Mouse (Mus musculus): ENCODE measurements around the gene Lsr. TPM values are rescaled to one million over a fixed set of nuclear protein-coding genes. Genes with fewer than 3 reads are reported as not detected.
A peak's percentile ranks its signal among the peaks of the same experiment; 100 is the strongest.

The Lsr gene
- polyA plus RNA-seq, 1 experiment from 2014 or later = 16.0 TPM

- H3K4me1 ChIP-seq = no peaks in the 10 kb centered on the region
- H3K36me3 ChIP-seq = no peaks in the 10 kb centered on the region
- no peak overlapping the region for H3K27ac ChIP-seq (replicated peaks)
- no peak overlapping the region for H3K4me3 ChIP-seq
- no peaks in the 10 kb centered on the region for H3K9me3 ChIP-seq
- no peak overlapping the region for H3K9ac ChIP-seq (replicated peaks)
- 87% methylated on average over 9 of the region's 9 CpGs for WGBS
- H3K27me3 ChIP-seq = no peaks in the 10 kb centered on the region
- no peak for ATAC-seq (replicated peaks)
- no peak overlapping the region for H3K4me2 ChIP-seq (replicated peaks)
These were observed 12.1 kb upstream of the Lsr start for GRCm38 (mm10) chr7:30985357-30985756.

- H3K36me3 ChIP-seq = no peaks in the 10 kb centered on the region
- no peak for ATAC-seq (replicated peaks)
- no peaks in the 10 kb centered on the region for H3K27me3 ChIP-seq
- 94% methylated on average over 4 of the region's 4 CpGs for WGBS
- no peak overlapping the region for H3K27ac ChIP-seq (replicated peaks)
- no peak overlapping the region for H3K9ac ChIP-seq (replicated peaks)
- H3K4me3 ChIP-seq = no peak overlapping the region
- H3K4me1 ChIP-seq = no peaks in the 10 kb centered on the region
- no peak overlapping the region for H3K4me2 ChIP-seq (replicated peaks)
- no peaks in the 10 kb centered on the region for H3K9me3 ChIP-seq
These were observed 8.4 kb upstream of the Lsr start for GRCm38 (mm10) chr7:30981703-30982102.

- H3K27me3 ChIP-seq = peaks cover 11% of the 10 kb centered on the region
- no peak within 1 kb of the TSS for H3K27ac ChIP-seq (replicated peaks)
- peak within 1 kb of the TSS; percentile 33 for H3K9ac ChIP-seq (replicated peaks)
- peaks cover 14% of the 10 kb centered on the region for H3K4me1 ChIP-seq
- under 1% methylated on average over 37 of the region's 37 CpGs for WGBS
- no peaks in the 10 kb centered on the region for H3K9me3 ChIP-seq
- H3K4me3 ChIP-seq = peak within 1 kb of the TSS; percentile 38
- peak within 1 kb of the TSS; percentile 63 for H3K4me2 ChIP-seq (replicated peaks)
- peak; percentile 83 for ATAC-seq (replicated peaks)
- no peaks in the 10 kb centered on the region for H3K36me3 ChIP-seq
These were observed 431 bp upstream of the Lsr start, which contains the start of gene Fam187b for GRCm38 (mm10) chr7:30973501-30974289. Gene Fam187b (plus strand): TSS chr7:30973790.

GRCm38 (mm10) chr7:30972426-30973250 is 626 bp downstream of the Lsr start:
- peaks cover 14% of the 10 kb centered on the region for H3K4me1 ChIP-seq
- H3K36me3 ChIP-seq = no peaks in the 10 kb centered on the region
- ATAC-seq (replicated peaks) = peak; percentile 59
- H3K4me2 ChIP-seq (replicated peaks) = peak overlapping the region; percentile 63
- WGBS = 4% methylated on average over 41 of the region's 41 CpGs
- H3K27ac ChIP-seq (replicated peaks) = no peak overlapping the region
- H3K4me3 ChIP-seq = peak overlapping the region; percentile 38
- H3K9me3 ChIP-seq = no peaks in the 10 kb centered on the region
- H3K9ac ChIP-seq (replicated peaks) = peak overlapping the region; percentile 33
- H3K27me3 ChIP-seq = peaks cover 11% of the 10 kb centered on the region

- Histone ChIP-seq H3K4me1 (peaks cover 14% of the 10 kb centered on the region), H3K9ac (replicated peaks) (no peak overlapping the region), H3K27me3 (peaks cover 11% of the 10 kb centered on the region), H3K4me2 (replicated peaks) (0 out of 2 replicates have a peak overlapping the region, but pooled peaks have one; percentile 63), H3K36me3 (no peaks in the 10 kb centered on the region), H3K9me3 (no peaks in the 10 kb centered on the region), H3K27ac (replicated peaks) (no peak overlapping the region), H3K4me3 (no peak overlapping the region; the same call in 1 of the 2 replicates)
- WGBS = 86% methylated on average over 15 of the region's 15 CpGs
- no peak for ATAC-seq (replicated peaks)
These were observed 1.4 kb downstream of the Lsr start for GRCm38 (mm10) chr7:30971901-30972300.

GRCm38 (mm10) chr7:30969174-30969573 is 4.1 kb downstream of the Lsr start:
- Histone ChIP-seq H3K4me2 (replicated peaks) (no peak overlapping the region), H3K27ac (replicated peaks) (no peak overlapping the region), H3K9ac (replicated peaks) (no peak overlapping the region), H3K36me3 (no peaks in the 10 kb centered on the region), H3K4me1 (peaks cover 14% of the 10 kb centered on the region), H3K9me3 (no peaks in the 10 kb centered on the region), H3K27me3 (peaks cover 11% of the 10 kb centered on the region), H3K4me3 (no peak overlapping the region)
- ATAC-seq (replicated peaks) = no peak
- WGBS = 88% methylated on average over 4 of the region's 4 CpGs

- ATAC-seq (replicated peaks) = no peak
- Histone ChIP-seq H3K27ac (replicated peaks) (no peak overlapping the region), H3K9me3 (no peaks in the 10 kb centered on the region), H3K36me3 (no peaks in the 10 kb centered on the region), H3K4me3 (no peak overlapping the region), H3K9ac (replicated peaks) (no peak overlapping the region), H3K4me1 (peaks cover 8% of the 10 kb centered on the region), H3K4me2 (replicated peaks) (no peak overlapping the region), H3K27me3 (peaks cover 7% of the 10 kb centered on the region)
- WGBS = 93% methylated on average over 8 of the region's 8 CpGs
These were observed 4.7 kb downstream of the Lsr start for GRCm38 (mm10) chr7:30968611-30969010.

- Histone ChIP-seq H3K27ac (replicated peaks) (no peak overlapping the region), H3K4me1 (no peaks in the 10 kb centered on the region), H3K9ac (replicated peaks) (no peak overlapping the region), H3K4me2 (replicated peaks) (no peak overlapping the region), H3K9me3 (no peaks in the 10 kb centered on the region), H3K4me3 (no peak overlapping the region), H3K36me3 (no peaks in the 10 kb centered on the region), H3K27me3 (no peaks in the 10 kb centered on the region)
- ATAC-seq (replicated peaks) = no peak
- 78% methylated on average over 3 of the region's 3 CpGs for WGBS
These were observed 6.6 kb downstream of the Lsr start for GRCm38 (mm10) chr7:30966657-30967056.

GRCm38 (mm10) chr7:30965677-30966076 is 7.6 kb downstream of the Lsr start:
- H3K9ac ChIP-seq (replicated peaks) = no peak overlapping the region
- no peaks in the 10 kb centered on the region for H3K4me1 ChIP-seq
- no peaks in the 10 kb centered on the region for H3K9me3 ChIP-seq
- H3K4me3 ChIP-seq = no peak overlapping the region
- 70% methylated on average over 14 of the region's 14 CpGs for WGBS
- no peaks in the 10 kb centered on the region for H3K36me3 ChIP-seq
- no peak overlapping the region for H3K4me2 ChIP-seq (replicated peaks)
- no peaks in the 10 kb centered on the region for H3K27me3 ChIP-seq
- no peak for ATAC-seq (replicated peaks)
- H3K27ac ChIP-seq (replicated peaks) = no peak overlapping the region

- no peak for ATAC-seq (replicated peaks)
- no peak overlapping the region for H3K4me3 ChIP-seq
- no peaks in the 10 kb centered on the region for H3K4me1 ChIP-seq
- H3K27ac ChIP-seq (replicated peaks) = no peak overlapping the region
- no peak overlapping the region for H3K9ac ChIP-seq (replicated peaks)
- H3K36me3 ChIP-seq = no peaks in the 10 kb centered on the region
- no peaks in the 10 kb centered on the region for H3K9me3 ChIP-seq
- no peaks in the 10 kb centered on the region for H3K27me3 ChIP-seq
- H3K4me2 ChIP-seq (replicated peaks) = no peak overlapping the region
- 92% methylated on average over 7 of the region's 7 CpGs for WGBS
These were observed 8.9 kb downstream of the Lsr start for GRCm38 (mm10) chr7:30964366-30964765.

- no peaks in the 10 kb centered on the region for H3K36me3 ChIP-seq
- no peak overlapping the region for H3K4me2 ChIP-seq (replicated peaks)
- no peak overlapping the region for H3K9ac ChIP-seq (replicated peaks)
- 94% methylated on average over 5 of the region's 5 CpGs for WGBS
- H3K4me1 ChIP-seq = peaks cover 10% of the 10 kb centered on the region
- H3K9me3 ChIP-seq = no peaks in the 10 kb centered on the region
- H3K27ac ChIP-seq (replicated peaks) = no peak overlapping the region
- H3K27me3 ChIP-seq = no peaks in the 10 kb centered on the region
- H3K4me3 ChIP-seq = no peak overlapping the region
- ATAC-seq (replicated peaks) = no peak
These were observed 10.4 kb downstream of the Lsr start for GRCm38 (mm10) chr7:30962862-30963261.

GRCm38 (mm10) chr7:30959786-30960349 is 13.4 kb downstream of the Lsr start:
- Histone ChIP-seq H3K27ac (replicated peaks) (no peak overlapping the region), H3K36me3 (peaks cover 3% of the 10 kb centered on the region; the same call in 1 of the 2 replicates), H3K4me2 (replicated peaks) (no peak overlapping the region), H3K4me3 (no peak overlapping the region), H3K4me1 (peaks cover 24% of the 10 kb centered on the region), H3K9ac (replicated peaks) (no peak overlapping the region), H3K27me3 (no peaks in the 10 kb centered on the region), H3K9me3 (no peaks in the 10 kb centered on the region)
- ATAC-seq (replicated peaks) = no peak
- 91% methylated on average over 6 of the region's 6 CpGs for WGBS

All from forebrain, embryonic 15.5 days (tissue).